Mouse (Mus musculus): ENCODE measurements around the gene Sec22c.

DNA sequence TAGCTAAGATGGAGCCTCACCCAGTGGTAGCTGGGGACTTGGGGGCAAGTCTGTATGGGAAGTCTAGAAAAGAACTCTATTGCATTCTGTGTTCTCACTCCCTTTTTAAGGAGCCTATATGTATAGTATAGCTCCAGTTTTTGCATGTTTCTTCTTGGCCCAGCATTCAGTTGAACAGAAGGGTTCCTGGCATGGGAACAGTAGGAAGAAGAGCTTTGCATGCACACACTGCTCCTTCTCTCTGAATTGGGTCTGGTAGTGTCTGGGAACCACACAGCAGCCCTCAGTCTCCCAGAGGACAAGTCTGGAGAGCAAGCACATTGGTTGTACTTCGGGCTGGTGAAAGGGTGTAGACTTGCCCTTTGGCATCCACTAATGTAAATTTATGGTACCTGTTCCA, 74.7 kb downstream of the Sec22c start:
- no peak for TF ChIP-seq CTCF (IDR thresholded peaks at IDR 0.05)
- TF ChIP-seq EP300 (IDR thresholded peaks at IDR 0.05), result no peak
